Mouse (Mus musculus): ENCODE measurements around the gene Met. TPM values are rescaled to one million over a fixed set of nuclear protein-coding genes. Genes with fewer than 3 reads are reported as not detected.

Met gene
- polyA plus RNA-seq, 1 experiment from 2014 or later = 3.4 TPM

DNA sequence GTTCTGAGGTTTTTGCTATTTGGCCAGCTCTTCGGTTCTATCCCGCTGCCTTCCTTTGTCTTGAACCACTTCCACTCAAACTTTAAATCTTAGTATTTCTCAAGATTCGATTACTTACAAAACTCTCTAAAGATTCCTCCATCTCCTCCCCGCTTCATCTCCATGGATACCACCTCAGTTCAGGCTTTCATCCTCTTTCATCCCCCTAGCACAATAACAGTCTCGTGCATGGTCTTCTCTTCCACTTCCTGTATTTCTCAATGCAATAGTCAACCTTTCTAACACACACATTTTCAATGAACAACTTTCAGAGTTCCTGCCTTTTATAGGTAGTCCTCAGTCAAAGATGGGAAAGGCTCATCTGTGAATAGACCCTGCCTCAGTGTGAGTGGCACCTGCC lies 135.8 kb downstream of the Met start:
- WGBS = 81% methylated on average over 5 of the region's 5 CpGs
- H3K4me2 ChIP-seq (ENCODE audit: low read length) = no peak overlapping the region
- H3K27ac ChIP-seq (ENCODE audit: low read length) = no peak overlapping the region
- H3K4me1 ChIP-seq (replicated peaks; ENCODE audit: control insufficient read depth, insufficient read depth, low read length) = no peaks in the 10 kb centered on the region
- H3K9ac ChIP-seq (replicated peaks; ENCODE audit: low read depth, low read length) = no peak overlapping the region
- ATAC-seq = no peak
- no peaks in the 10 kb centered on the region for H3K27me3 ChIP-seq (replicated peaks; ENCODE audit: control insufficient read depth, insufficient read depth, low read length)
- H3K4me3 ChIP-seq (replicated peaks; ENCODE audit: low read length) = no peak overlapping the region
- H3K9me3 ChIP-seq (ENCODE audit: control insufficient read depth, low read length) = 0 out of 2 replicates have a peak, but pooled peaks cover 2% of the 10 kb centered on the region
- H3K36me3 ChIP-seq (ENCODE audit: control insufficient read depth, insufficient read depth) = no peaks in the 10 kb centered on the region

DNA sequence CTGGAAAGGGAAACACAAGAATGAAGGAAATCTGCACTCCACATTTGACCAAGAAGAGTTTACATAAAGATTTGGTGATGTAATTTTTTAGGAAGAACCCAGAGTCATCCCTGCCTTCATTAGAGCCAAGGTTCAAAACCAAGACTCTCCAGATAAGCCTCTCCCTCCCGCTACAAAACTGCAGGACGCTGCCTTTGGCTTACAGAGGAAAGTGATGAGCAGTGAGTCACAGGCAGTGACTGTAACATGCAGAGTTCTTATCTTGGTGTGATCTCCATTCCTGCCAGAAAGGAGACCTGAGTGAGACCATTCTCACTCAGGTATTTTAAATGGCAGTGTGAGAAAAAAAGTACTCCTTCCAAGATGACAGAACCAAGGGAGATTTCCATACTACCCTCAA lies 137.9 kb downstream of the Met start:
- Histone ChIP-seq H3K4me3 (replicated peaks; ENCODE audit: low read length) (no peak overlapping the region), H3K9me3 (ENCODE audit: control insufficient read depth, low read length) (0 out of 2 replicates have a peak, but pooled peaks cover 2% of the 10 kb centered on the region), H3K9ac (replicated peaks; ENCODE audit: low read depth, low read length) (no peak overlapping the region), H3K4me2 (ENCODE audit: low read length) (no peak overlapping the region), H3K27me3 (replicated peaks; ENCODE audit: control insufficient read depth, insufficient read depth, low read length) (no peaks in the 10 kb centered on the region), H3K4me1 (replicated peaks; ENCODE audit: control insufficient read depth, insufficient read depth, low read length) (no peaks in the 10 kb centered on the region), H3K27ac (ENCODE audit: low read length) (no peak overlapping the region), H3K36me3 (ENCODE audit: control insufficient read depth, insufficient read depth) (no peaks in the 10 kb centered on the region)
- no peak for ATAC-seq
- 63% methylated on average over 2 of the region's 2 CpGs for WGBS

DNA sequence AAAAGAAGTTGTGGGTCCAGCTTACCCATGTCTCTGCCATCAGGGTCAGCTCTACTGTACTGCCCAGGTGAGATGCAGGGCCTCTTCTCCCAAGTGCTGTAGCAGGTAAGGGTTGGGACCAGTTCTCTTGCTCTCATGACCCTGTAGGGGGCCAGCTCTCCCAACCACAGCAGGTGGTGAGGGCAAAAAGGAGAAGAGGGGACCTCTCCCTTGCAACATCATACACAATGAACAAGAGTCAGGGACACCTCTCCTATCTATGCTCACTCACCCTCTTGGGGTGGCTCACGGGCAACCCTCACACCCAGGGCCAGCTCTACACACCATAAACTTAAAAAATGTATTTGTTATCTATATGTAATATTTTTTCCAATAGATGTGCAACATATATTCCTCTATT lies 143.3 kb downstream of the Met start:
- ATAC-seq = no peak
- Histone ChIP-seq H3K4me3 (replicated peaks; ENCODE audit: low read length) (no peak overlapping the region), H3K27me3 (replicated peaks; ENCODE audit: control insufficient read depth, insufficient read depth, low read length) (no peaks in the 10 kb centered on the region)

DNA sequence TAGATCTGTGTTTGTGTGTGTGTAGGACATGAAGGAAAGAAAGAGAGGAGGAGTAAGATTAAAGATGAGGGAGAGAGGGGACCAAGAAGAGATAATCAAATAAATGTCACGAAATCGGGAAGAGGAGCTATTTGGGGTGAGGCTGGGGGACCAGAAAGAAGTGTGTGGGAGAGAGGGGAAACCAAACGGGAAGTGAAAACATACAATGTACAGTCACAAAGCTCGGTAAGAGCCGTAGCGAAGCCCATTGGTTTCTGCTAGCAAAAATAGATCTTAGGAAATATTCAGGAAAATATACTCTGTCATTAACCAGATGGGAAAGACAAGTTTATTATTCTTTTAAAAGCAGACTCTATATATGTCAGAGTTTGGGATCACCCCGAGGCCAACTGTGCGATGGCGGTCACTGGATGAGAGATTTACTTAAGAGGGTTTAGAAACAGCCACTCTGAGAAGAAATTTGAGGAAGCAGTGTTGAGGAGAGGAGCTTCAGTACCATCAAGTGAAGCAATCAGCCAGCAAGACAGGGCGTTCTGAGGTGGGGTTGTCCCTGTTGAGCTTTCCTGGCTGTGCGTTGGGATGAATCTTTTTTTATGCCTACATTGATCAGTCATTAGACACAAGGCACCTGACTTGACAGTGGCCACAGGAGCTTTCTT lies 147.9 kb downstream of the Met start:
- Histone ChIP-seq H3K4me2 (ENCODE audit: low read length) (no peak overlapping the region), H3K9ac (replicated peaks; ENCODE audit: low read depth, low read length) (no peak overlapping the region), H3K27me3 (replicated peaks; ENCODE audit: control insufficient read depth, insufficient read depth, low read length) (no peaks in the 10 kb centered on the region), H3K27ac (ENCODE audit: low read length) (no peak overlapping the region), H3K9me3 (ENCODE audit: control insufficient read depth, low read length) (no peaks in the 10 kb centered on the region), H3K4me3 (replicated peaks; ENCODE audit: low read length) (no peak overlapping the region), H3K4me1 (replicated peaks; ENCODE audit: control insufficient read depth, insufficient read depth, low read length) (no peaks in the 10 kb centered on the region), H3K36me3 (ENCODE audit: control insufficient read depth, insufficient read depth) (no peaks in the 10 kb centered on the region)
- no peak for ATAC-seq
- WGBS = 91% methylated on average over 11 of the region's 11 CpGs

More for the DNA sequence above, 143.3 kb downstream of the Met start:
- WGBS = 87% methylated on average over 1 of the region's 1 CpGs
- no peak overlapping the region for H3K27ac ChIP-seq (ENCODE audit: low read length)
- H3K36me3 ChIP-seq (ENCODE audit: control insufficient read depth, insufficient read depth) = no peaks in the 10 kb centered on the region
- H3K4me2 ChIP-seq (ENCODE audit: low read length) = no peak overlapping the region
- H3K9ac ChIP-seq (replicated peaks; ENCODE audit: low read depth, low read length) = no peak overlapping the region
- no peaks in the 10 kb centered on the region for H3K9me3 ChIP-seq (ENCODE audit: control insufficient read depth, low read length)
- H3K4me1 ChIP-seq (replicated peaks; ENCODE audit: control insufficient read depth, insufficient read depth, low read length) = no peaks in the 10 kb centered on the region

DNA sequence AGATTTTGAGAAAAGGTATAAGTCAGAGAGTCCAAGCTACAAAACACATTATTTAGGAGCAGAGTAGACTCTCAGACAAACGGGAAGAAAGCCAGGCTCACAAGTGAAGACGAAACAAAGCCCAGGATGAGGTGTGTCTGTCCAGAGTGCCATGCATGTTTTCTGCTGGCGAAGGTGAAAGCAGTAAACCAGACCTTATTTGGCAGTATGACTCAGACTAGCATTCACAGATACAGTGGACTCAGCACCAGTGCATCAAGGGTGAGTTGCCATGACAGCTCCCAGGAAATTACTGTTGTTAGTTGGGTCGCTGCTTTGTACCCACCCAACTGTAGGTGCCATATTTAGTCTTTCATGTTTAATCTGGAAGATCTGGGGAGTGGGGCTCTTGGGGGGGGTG lies 149.1 kb downstream of the Met start:
- no peak overlapping the region for H3K9ac ChIP-seq (replicated peaks; ENCODE audit: low read depth, low read length)
- H3K4me2 ChIP-seq (ENCODE audit: low read length) = no peak overlapping the region
- no peaks in the 10 kb centered on the region for H3K27me3 ChIP-seq (replicated peaks; ENCODE audit: control insufficient read depth, insufficient read depth, low read length)
- H3K4me3 ChIP-seq (replicated peaks; ENCODE audit: low read length) = no peak overlapping the region
- no peaks in the 10 kb centered on the region for H3K36me3 ChIP-seq (ENCODE audit: control insufficient read depth, insufficient read depth)
- ATAC-seq = no peak
- no peaks in the 10 kb centered on the region for H3K9me3 ChIP-seq (ENCODE audit: control insufficient read depth, low read length)
- no peak overlapping the region for H3K27ac ChIP-seq (ENCODE audit: low read length)
- WGBS = 90% methylated on average over 4 of the region's 4 CpGs
- H3K4me1 ChIP-seq (replicated peaks; ENCODE audit: control insufficient read depth, insufficient read depth, low read length) = no peaks in the 10 kb centered on the region

DNA sequence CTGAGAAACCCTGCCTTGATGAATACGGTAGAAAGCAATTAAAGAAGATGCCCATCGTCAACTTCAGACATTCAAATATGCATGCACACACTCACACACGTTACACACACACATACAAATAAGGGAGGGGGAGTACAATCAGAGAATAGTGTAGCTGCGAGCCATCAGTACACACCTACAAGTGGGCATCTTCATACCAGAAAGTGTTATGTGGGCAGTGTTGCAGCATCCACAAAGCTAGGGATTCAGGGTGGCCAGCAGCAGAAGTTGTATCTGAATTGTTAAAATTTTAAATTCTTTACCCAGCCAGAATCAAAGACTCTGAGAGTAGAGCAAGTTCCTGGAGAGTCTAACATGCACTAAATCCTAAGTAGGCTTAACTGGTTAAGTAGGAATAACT lies 157.2 kb downstream of the Met start:
- H3K4me3 ChIP-seq (replicated peaks; ENCODE audit: low read length) = no peak overlapping the region
- H3K9ac ChIP-seq (replicated peaks; ENCODE audit: low read depth, low read length) = no peak overlapping the region
- no peaks in the 10 kb centered on the region for H3K36me3 ChIP-seq (ENCODE audit: control insufficient read depth, insufficient read depth)
- no peak for ATAC-seq
- no peak overlapping the region for H3K4me2 ChIP-seq (ENCODE audit: low read length)
- 80% methylated on average over 4 of the region's 4 CpGs for WGBS
- no peaks in the 10 kb centered on the region for H3K4me1 ChIP-seq (replicated peaks; ENCODE audit: control insufficient read depth, insufficient read depth, low read length)
- no peaks in the 10 kb centered on the region for H3K9me3 ChIP-seq (ENCODE audit: control insufficient read depth, low read length)
- H3K27me3 ChIP-seq (replicated peaks; ENCODE audit: control insufficient read depth, insufficient read depth, low read length) = no peaks in the 10 kb centered on the region
- H3K27ac ChIP-seq (ENCODE audit: low read length) = no peak overlapping the region

DNA sequence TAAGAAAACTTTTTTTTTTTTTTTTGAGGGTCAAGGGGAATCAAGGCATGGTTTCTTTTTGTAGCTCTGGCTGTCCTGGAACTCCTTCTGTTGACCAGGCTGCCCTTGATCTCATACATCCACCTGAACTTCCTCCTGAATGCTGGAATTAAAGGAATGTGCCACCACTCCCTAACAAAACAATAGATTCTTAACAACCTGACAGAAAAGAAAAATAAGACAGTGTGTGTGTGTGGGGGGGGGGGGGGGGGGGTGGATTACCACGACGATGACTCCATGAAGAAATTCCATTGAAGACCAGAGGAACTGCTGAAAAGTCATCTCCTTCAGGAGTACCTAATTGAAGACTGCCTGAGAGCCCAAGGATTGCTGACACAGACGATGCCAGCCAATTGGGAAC lies 157.8 kb downstream of the Met start:
- no peaks in the 10 kb centered on the region for H3K36me3 ChIP-seq (ENCODE audit: control insufficient read depth, insufficient read depth)
- H3K4me2 ChIP-seq (ENCODE audit: low read length) = no peak overlapping the region
- 69% methylated on average over 3 of the region's 3 CpGs for WGBS
- no peak overlapping the region for H3K27ac ChIP-seq (ENCODE audit: low read length)
- H3K4me3 ChIP-seq (replicated peaks; ENCODE audit: low read length) = no peak overlapping the region
- H3K4me1 ChIP-seq (replicated peaks; ENCODE audit: control insufficient read depth, insufficient read depth, low read length) = no peaks in the 10 kb centered on the region
- no peaks in the 10 kb centered on the region for H3K27me3 ChIP-seq (replicated peaks; ENCODE audit: control insufficient read depth, insufficient read depth, low read length)
- no peak overlapping the region for H3K9ac ChIP-seq (replicated peaks; ENCODE audit: low read depth, low read length)
- no peaks in the 10 kb centered on the region for H3K9me3 ChIP-seq (ENCODE audit: control insufficient read depth, low read length)
- ATAC-seq = no peak

Other genes with a start within 250 kb of the Met start
- 12.2 and 17.4 TPM in 2 replicates for gene Cav2, start 182.6 kb upstream of the Met start, polyA plus RNA-seq (2015; fragmentation: Nextera tagmentation; extraction: Ambion mirVana)
- 34.9 and 50.3 TPM in 2 replicates for gene Cav1, start 157.5 kb upstream of the Met start, polyA plus RNA-seq (2015; fragmentation: Nextera tagmentation; extraction: Ambion mirVana)
- gene Capza2, start 172.4 kb downstream of the Met start, polyA plus RNA-seq (2015; fragmentation: Nextera tagmentation; extraction: Ambion mirVana) = 269 and 308 TPM in 2 replicates
- 68.0 and 70.6 TPM in 2 replicates for gene St7, start 229.1 kb downstream of the Met start, polyA plus RNA-seq (2015; fragmentation: Nextera tagmentation; extraction: Ambion mirVana)